Mouse (Mus musculus) neural tube, embryonic 13.5 days (tissue): ENCODE measurements around the gene Auts2. TPM values are rescaled to one million over a fixed set of nuclear protein-coding genes. Genes with fewer than 3 reads are reported as not detected.

ENCODE experiments used
- ATAC-seq: fragments of 200-750 bp; cut with Nextera tagmentation; 2 replicates; pipeline ENCODE4 v1.8.0; 2017; ENCODE audit warnings: low read depth, mild to moderate bottlenecking, moderate TSS enrichment, moderate library complexity
- H3K27ac ChIP-seq: fragments of 300-500 bp; sonication (generic); replicated peaks from 2 replicates; pipeline ENCODE4 v1.5.1; 2015; ENCODE audit warnings: moderate library complexity, mild to moderate bottlenecking, inconsistent platforms
- H3K27me3 ChIP-seq: fragments of 300-500 bp; sonication (generic); 2 replicates; pipeline ENCODE4 v1.6.1; 2015; ENCODE audit warnings: mild to moderate bottlenecking, inconsistent platforms
- H3K36me3 ChIP-seq: fragments of 300-500 bp; sonication (generic); 2 replicates; pipeline ENCODE4 v1.6.1; 2015; ENCODE audit warnings: mild to moderate bottlenecking, inconsistent platforms
- H3K4me1 ChIP-seq: fragments of 300-500 bp; sonication (generic); replicated peaks from 2 replicates; pipeline ENCODE4 v1.6.1; 2015; ENCODE audit warnings: inconsistent platforms
- H3K4me2 ChIP-seq: fragments of 300-500 bp; sonication (generic); 2 replicates; pipeline ENCODE4 v1.6.1; 2015; ENCODE audit warnings: inconsistent platforms, mild to moderate bottlenecking, moderate library complexity
- H3K4me3 ChIP-seq: fragments of 300-500 bp; sonication (generic); 2 replicates; pipeline ENCODE4 v1.5.1; 2015; ENCODE audit warnings: mild to moderate bottlenecking, inconsistent platforms
- H3K9ac ChIP-seq: fragments of 300-500 bp; sonication (generic); 2 replicates; pipeline ENCODE4 v1.6.1; 2015; ENCODE audit warnings: moderate library complexity, mild to moderate bottlenecking, inconsistent platforms
- H3K9me3 ChIP-seq: fragments of 300-500 bp; sonication (generic); 2 replicates; pipeline ENCODE4 v1.6.1; 2016; ENCODE audit warnings: inconsistent platforms
- WGBS: fragments of 180-500 bp; shearing (Covaris S2); methylation state at CpG from one replicate; pipeline ENCODE4 v1.1.7; 2015; 5-methylcytosine and 5-hydroxymethylcytosine counted together
- polyA plus RNA-seq: library from polyadenylated mRNA; unstranded; fragments of >200 nt; fragmentation: Nextera tagmentation; extraction: Ambion mirVana; gene quantifications from 2 replicates; pipeline ENCODE4 v1.2.1, GENCODE M21; 2015

Gene Auts2
- polyA plus RNA-seq, 1 experiment from 2014 or later = 72.6 TPM

- Histone ChIP-seq H3K9ac (0 out of 2 replicates have a peak overlapping the region, but pooled peaks have one; percentile 41), H3K4me2 (no peak overlapping the region), H3K4me1 (peaks cover 51% of the 10 kb centered on the region), H3K4me3 (no peak overlapping the region), H3K36me3 (no peaks in the 10 kb centered on the region), H3K27ac (no peak overlapping the region), H3K9me3 (no peaks in the 10 kb centered on the region), H3K27me3 (no peaks in the 10 kb centered on the region)
- WGBS = 16% methylated on average over 3 of the region's 3 CpGs
- ATAC-seq = no peak
Observed at GRCm38 (mm10) chr5:132294469-132294868, 248.7 kb downstream of the Auts2 start.

- Histone ChIP-seq H3K9me3 (no peaks in the 10 kb centered on the region), H3K27ac (no peak overlapping the region), H3K27me3 (no peaks in the 10 kb centered on the region), H3K4me3 (no peak overlapping the region), H3K9ac (no peak overlapping the region), H3K4me2 (no peak overlapping the region), H3K4me1 (peaks cover 47% of the 10 kb centered on the region), H3K36me3 (no peaks in the 10 kb centered on the region)
- WGBS = 90% methylated on average over 2 of the region's 2 CpGs
- no peak for ATAC-seq
Observed at GRCm38 (mm10) chr5:132292932-132293331, 250.2 kb downstream of the Auts2 start.

GRCm38 (mm10) chr5:132290606-132291535 lies 252.3 kb downstream of the Auts2 start:
- peak overlapping the region; percentile 22 for H3K9ac ChIP-seq
- H3K4me1 ChIP-seq = peaks cover 47% of the 10 kb centered on the region
- peak; percentile 56; the same call in 1 of the 2 replicates for ATAC-seq
- no peaks in the 10 kb centered on the region for H3K36me3 ChIP-seq
- peak overlapping the region; percentile 11; the same call in 1 of the 2 replicates for H3K27ac ChIP-seq
- H3K4me3 ChIP-seq = no peak overlapping the region
- WGBS = 9% methylated on average over 13 of the region's 13 CpGs
- H3K9me3 ChIP-seq = no peaks in the 10 kb centered on the region
- H3K27me3 ChIP-seq = no peaks in the 10 kb centered on the region
- H3K4me2 ChIP-seq = peak overlapping the region; percentile 2; the same call in 1 of the 2 replicates

DNA sequence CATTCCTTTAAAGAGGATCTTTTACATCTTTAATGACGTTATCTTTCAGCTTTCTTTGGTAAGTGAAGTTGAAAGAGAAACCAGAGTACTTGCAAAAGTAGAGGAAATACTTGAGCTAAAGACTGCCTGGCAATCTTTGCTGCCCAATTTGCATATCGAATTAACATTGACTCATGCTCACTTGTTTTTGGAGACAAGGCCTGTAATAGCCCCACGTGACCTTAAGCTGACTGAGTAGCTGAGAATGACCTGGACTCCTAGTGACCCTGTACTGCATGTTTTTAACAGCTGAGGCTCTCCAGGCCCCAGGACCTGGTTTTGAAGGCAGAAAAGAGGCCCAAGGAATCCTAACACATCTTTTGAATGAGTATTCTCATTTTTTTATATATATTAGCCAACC lies 259.4 kb downstream of the Auts2 start:
- H3K27me3 ChIP-seq = no peaks in the 10 kb centered on the region
- no peak overlapping the region for H3K9ac ChIP-seq
- no peak for ATAC-seq
- no peak overlapping the region for H3K27ac ChIP-seq
- H3K4me3 ChIP-seq = no peak overlapping the region
- H3K36me3 ChIP-seq = no peaks in the 10 kb centered on the region
- WGBS = 78% methylated on average over 3 of the region's 3 CpGs
- H3K4me2 ChIP-seq = no peak overlapping the region
- H3K9me3 ChIP-seq = no peaks in the 10 kb centered on the region
- peaks cover 37% of the 10 kb centered on the region for H3K4me1 ChIP-seq

- peak overlapping the region; percentile 11; the same call in 1 of the 2 replicates for H3K4me2 ChIP-seq
- H3K36me3 ChIP-seq = no peaks in the 10 kb centered on the region
- no peak overlapping the region for H3K4me3 ChIP-seq
- no peak overlapping the region for H3K9ac ChIP-seq
- WGBS = 43% methylated on average over 15 of the region's 15 CpGs
- peak; percentile 87 for ATAC-seq
- no peaks in the 10 kb centered on the region for H3K9me3 ChIP-seq
- peak overlapping the region; percentile 11 for H3K27ac ChIP-seq
- peaks cover 32% of the 10 kb centered on the region for H3K4me1 ChIP-seq
- no peaks in the 10 kb centered on the region for H3K27me3 ChIP-seq
Observed at GRCm38 (mm10) chr5:132274098-132274898, 268.8 kb downstream of the Auts2 start.

- 76% methylated on average over 4 of the region's 4 CpGs for WGBS
- no peak for ATAC-seq
- Histone ChIP-seq H3K4me1 (peaks cover 38% of the 10 kb centered on the region), H3K9me3 (no peaks in the 10 kb centered on the region), H3K4me3 (no peak overlapping the region), H3K36me3 (no peaks in the 10 kb centered on the region), H3K27ac (no peak overlapping the region), H3K4me2 (no peak overlapping the region), H3K27me3 (no peaks in the 10 kb centered on the region), H3K9ac (no peak overlapping the region)
Observed at GRCm38 (mm10) chr5:132272132-132272531, 271.0 kb downstream of the Auts2 start.

- H3K9ac ChIP-seq = no peak overlapping the region
- no peaks in the 10 kb centered on the region for H3K9me3 ChIP-seq
- H3K27me3 ChIP-seq = no peaks in the 10 kb centered on the region
- H3K4me3 ChIP-seq = no peak overlapping the region
- WGBS = 79% methylated on average over 1 of the region's 1 CpGs
- ATAC-seq = no peak
- no peak overlapping the region for H3K4me2 ChIP-seq
- peaks cover 44% of the 10 kb centered on the region for H3K4me1 ChIP-seq
- no peak overlapping the region for H3K27ac ChIP-seq
- H3K36me3 ChIP-seq = no peaks in the 10 kb centered on the region
Observed at GRCm38 (mm10) chr5:132270896-132271295, 272.2 kb downstream of the Auts2 start.

DNA sequence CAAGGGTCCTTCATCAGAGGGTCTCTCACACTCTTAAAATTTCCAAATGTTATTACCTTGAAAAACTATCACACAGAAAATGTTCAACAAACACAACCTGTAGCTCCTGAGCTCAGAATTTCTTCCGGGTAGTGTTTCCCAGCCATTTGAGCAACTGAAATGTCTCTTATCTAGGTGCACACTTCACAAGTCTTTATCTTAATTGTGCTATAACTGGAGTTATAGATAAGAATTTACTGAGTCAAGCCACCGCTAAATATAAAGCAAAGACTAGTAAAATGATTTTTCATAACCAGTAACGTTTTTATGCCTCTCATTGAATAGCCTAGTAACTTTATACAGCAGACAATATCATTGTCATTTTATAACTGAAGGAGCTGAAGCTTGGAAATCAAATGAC lies 273.1 kb downstream of the Auts2 start:
- no peak overlapping the region for H3K27ac ChIP-seq
- no peaks in the 10 kb centered on the region for H3K27me3 ChIP-seq
- no peak for ATAC-seq
- H3K4me2 ChIP-seq = no peak overlapping the region
- H3K9ac ChIP-seq = no peak overlapping the region
- 92% methylated on average over 3 of the region's 3 CpGs for WGBS
- H3K4me1 ChIP-seq = peaks cover 45% of the 10 kb centered on the region
- no peaks in the 10 kb centered on the region for H3K36me3 ChIP-seq
- H3K9me3 ChIP-seq = no peaks in the 10 kb centered on the region
- no peak overlapping the region for H3K4me3 ChIP-seq

DNA sequence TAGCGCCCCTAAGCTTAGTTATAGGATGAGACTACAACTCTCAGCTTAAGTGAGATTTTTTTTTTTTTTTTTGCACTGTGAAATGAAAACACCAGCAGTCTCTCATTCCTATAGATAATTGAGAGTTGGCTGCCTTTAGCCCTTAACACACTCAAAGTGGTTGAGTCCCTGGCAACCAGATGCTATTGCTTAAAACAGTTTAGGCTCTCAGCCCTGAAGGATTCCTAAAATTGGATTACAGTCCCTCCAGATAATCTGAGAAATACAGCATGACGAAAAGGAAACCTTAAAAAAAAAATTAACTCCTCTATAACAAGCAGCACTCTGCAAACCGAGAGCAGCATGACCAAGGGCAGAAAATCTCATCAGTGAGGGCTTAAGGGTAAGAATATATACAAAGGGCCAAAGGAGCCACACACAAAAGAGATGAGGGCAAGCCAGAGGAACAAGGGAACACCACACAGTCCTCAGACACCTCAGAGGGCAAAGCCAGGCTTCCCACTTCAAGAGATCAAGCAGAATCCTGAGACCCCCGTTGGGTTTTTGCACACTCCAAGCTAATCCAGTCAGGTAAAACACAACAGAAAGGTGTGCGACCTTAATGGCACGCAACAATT lies 274.7 kb downstream of the Auts2 start:
- H3K4me2 ChIP-seq = no peak overlapping the region
- no peaks in the 10 kb centered on the region for H3K9me3 ChIP-seq
- H3K9ac ChIP-seq = no peak overlapping the region
- no peak overlapping the region for H3K27ac ChIP-seq
- H3K4me1 ChIP-seq = peaks cover 43% of the 10 kb centered on the region
- no peaks in the 10 kb centered on the region for H3K36me3 ChIP-seq
- 81% methylated on average over 6 of the region's 6 CpGs for WGBS
- H3K27me3 ChIP-seq = no peaks in the 10 kb centered on the region
- H3K4me3 ChIP-seq = no peak overlapping the region
- ATAC-seq = no peak

GRCm38 (mm10) chr5:132265015-132265414 lies 278.1 kb downstream of the Auts2 start:
- Histone ChIP-seq H3K4me1 (peaks cover 44% of the 10 kb centered on the region), H3K36me3 (no peaks in the 10 kb centered on the region), H3K4me2 (no peak overlapping the region), H3K27ac (no peak overlapping the region), H3K4me3 (no peak overlapping the region), H3K9me3 (no peaks in the 10 kb centered on the region), H3K27me3 (no peaks in the 10 kb centered on the region), H3K9ac (no peak overlapping the region)
- WGBS = 40% methylated on average over 1 of the region's 1 CpGs
- ATAC-seq = no peak

DNA sequence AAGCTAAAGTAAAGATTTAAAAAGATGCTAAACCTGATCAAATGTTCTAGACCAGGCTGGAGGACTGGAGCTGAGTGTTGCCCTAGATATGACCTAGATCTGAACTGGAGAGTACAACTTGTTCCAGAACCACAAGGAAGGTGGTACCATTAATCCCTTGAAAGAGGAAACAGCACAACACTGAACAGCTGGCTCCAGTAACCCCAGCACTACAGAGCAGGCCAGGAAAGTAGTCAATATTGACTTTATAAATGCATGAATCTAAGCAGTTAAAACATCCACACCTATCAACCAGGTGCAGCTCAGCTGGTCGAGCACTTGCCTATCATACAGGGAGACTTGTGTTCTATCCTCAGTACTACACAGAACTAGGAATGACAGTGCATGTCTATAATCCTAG lies 281.4 kb downstream of the Auts2 start:
- H3K9ac ChIP-seq = no peak overlapping the region
- H3K9me3 ChIP-seq = no peaks in the 10 kb centered on the region
- no peak overlapping the region for H3K4me3 ChIP-seq
- H3K4me1 ChIP-seq = peaks cover 29% of the 10 kb centered on the region
- 0 out of 2 replicates have a peak, but pooled peaks cover 4% of the 10 kb centered on the region for H3K36me3 ChIP-seq
- H3K27me3 ChIP-seq = no peaks in the 10 kb centered on the region
- H3K27ac ChIP-seq = no peak overlapping the region
- 87% methylated on average over 1 of the region's 1 CpGs for WGBS
- ATAC-seq = no peak
- no peak overlapping the region for H3K4me2 ChIP-seq

DNA sequence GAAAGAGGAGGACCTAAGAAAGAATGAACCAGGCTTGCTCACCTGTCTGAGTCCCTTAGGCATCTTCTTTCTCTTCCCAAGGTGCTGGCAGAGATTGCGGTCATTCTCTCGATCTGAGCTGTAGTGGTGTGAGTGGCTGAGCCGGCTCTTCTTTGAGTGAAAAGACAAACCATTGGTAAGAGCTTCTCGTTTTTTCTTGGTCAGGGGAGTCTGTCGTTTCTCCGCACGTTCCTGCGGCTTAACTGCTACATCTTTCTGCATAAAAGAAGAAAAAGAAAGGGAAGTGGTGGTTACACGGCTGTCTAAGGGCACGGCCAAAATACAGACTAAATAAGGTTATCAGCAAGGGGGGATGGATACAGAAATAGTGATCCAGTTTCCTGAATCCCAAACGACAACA lies 284.3 kb downstream of the Auts2 start:
- Histone ChIP-seq H3K27ac (no peak overlapping the region), H3K36me3 (0 out of 2 replicates have a peak, but pooled peaks cover 4% of the 10 kb centered on the region), H3K4me3 (no peak overlapping the region), H3K4me2 (no peak overlapping the region), H3K4me1 (peaks cover 8% of the 10 kb centered on the region), H3K9me3 (no peaks in the 10 kb centered on the region), H3K9ac (no peak overlapping the region), H3K27me3 (no peaks in the 10 kb centered on the region)
- no peak for ATAC-seq
- 93% methylated on average over 11 of the region's 11 CpGs for WGBS
